Mouse (Mus musculus) cerebellum, postnatal 4 days (tissue): ENCODE measurements at regions not wholly inside any gene's neighbourhood (a gene's known extent, or its start where the extent isn't known, plus 50 kb on each side); places are given as distances from the start of the nearest gene placed in this dataset.

Source experiments
- DNase-seq, 2 experiments: peaks; one replicate each; pipeline ENCODE4 v3.0.0; 2022; ENCODE audit warnings: low spot score in 2 of 2, mixed read lengths in 1 of 2

DNA sequence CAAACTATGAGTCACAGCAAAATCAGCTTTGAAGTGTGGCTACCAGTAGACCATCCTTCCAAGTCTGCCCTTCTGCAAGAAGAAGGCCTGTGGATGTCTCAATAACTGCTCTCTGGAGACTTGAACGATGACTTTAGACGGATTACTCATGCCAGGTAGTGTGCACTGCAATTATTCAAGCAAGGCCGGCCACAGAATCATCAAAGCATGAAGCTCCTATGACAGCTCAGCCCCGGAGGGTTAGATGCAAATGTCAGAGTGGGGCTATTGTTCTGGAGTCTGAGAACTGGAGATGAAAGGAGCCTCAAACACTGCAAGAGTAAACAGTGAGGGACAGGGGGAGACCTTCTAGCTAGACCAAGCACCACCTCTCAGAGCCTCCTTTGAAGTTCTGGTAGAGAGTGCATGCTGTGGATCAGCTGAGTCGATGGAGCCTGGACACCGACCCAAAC lies 173.8 kb upstream of the Dmrta1 start:
- no peak for DNase-seq

DNA sequence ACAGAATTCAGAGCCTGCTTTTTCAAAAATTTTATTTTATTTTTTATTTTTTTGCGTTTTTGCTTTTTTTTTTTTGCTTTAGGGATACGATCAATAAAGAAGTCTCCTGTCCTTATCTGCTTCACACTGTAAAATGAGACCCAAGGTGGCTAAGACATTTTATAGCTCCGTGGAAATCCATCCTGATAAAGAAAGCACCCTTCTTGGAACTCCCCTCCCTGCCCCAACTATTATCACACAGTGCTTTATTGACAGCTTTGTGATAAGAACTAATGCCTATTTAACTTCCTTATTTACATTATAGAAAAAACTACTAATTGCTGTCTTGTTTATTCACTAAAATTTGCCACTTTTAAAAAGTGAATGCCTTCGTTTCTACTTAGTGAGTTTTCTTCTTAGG lies 179.0 kb upstream of the Dmrta1 start:
- no peak for DNase-seq

DNA sequence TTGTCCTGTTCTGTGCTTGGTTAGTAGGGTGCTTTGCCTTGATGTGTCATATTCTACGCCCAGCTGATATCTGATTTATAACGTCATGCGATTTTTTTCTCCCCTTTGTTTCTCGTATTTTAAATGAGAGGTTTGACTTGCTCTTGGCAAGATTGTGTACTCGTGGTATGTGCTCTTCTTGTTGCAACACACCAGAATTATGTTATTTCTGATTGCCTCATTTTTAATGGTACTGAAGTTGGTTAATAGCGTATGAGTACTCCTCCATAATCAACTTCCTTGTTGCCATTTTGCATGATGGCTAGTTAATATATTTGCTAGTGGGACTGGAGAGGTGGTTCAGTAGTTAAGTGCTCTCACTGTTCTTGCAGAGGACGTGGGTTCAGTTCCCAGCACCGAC lies 180.1 kb upstream of the Cdkn2b start:
- no peak for DNase-seq

DNA sequence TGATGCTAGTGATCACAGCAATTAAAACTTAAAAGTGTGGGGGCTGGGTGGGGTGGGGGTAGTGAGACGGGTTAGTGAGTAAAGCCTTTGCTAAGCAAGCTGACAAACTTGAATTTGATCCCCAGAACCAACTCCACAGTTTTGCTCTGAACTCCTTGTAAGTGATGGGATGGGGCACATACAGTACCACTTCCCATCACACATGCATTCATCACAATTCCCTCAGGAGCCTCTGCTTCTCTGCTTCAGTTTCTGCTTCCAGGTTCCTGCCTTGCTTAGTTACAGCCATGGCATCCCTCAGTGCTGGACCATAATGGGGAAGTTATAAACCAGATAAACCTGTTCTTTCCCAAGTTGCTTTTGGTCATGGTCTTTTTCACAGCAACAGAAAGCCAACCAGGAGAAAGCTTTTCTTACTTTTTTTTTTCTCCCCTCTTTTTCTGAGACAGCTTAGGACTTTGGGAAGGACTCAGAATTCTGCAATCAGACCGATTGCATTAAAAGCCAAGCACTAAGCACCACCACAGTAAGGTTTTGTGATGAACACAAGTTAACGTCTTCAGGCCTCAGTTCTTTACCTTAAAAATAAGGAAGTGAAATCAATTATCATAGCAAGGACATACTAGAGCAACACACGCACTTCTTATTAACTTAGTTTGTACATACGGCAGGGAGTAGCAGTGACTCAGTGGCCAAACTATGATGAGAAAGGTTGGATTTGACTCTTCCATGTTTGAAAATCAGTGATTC lies 176.8 kb upstream of the Cdkn2b start:
- no peak for DNase-seq

DNA sequence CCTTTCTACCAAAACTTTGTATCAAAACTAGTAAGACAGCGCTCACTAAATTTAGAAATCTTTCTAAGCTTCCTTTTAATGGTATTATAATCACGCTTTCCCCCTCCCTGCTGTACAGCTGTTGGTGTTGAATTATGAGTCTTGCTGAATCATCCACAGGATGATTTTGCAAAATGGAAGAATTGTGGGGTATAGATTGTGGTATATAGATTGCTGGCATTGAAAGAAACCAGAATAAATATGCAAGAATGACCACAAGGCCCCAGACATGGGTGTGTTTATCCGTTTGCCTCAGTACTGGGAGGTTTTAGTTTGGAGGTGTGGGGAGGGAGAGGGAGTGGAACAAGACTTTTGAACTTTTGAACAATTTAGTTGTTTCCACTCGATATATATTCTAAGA lies 176.1 kb upstream of the Cdkn2b start:
- DNase-seq, result no peak

DNA sequence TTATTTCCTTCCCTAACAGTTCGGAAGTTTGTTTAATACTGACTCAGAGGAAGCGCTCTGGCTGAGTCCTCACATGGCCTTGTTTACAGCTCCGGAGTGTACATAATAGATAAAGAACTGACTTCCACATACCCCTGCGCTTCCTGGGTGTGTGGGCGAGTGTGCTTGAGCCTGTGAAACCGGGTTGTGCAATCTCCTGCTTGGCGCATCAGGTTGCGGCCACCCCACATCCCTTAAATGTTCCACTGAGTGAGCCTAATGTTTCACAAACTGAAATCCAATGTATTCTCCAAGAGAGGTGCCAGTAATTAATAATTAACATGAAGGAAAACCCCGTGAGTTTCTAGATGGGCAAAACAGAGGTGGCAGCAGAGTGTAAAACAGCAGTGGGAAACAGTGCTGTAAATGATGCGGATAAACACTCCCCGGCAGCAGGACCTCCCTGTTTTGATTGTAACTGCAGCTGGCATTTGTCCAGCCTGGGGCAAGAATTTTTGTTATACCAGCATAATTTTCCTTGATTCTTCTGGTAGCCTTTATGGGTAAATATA lies 175.2 kb upstream of the Cdkn2b start:
- no peak for DNase-seq

DNA sequence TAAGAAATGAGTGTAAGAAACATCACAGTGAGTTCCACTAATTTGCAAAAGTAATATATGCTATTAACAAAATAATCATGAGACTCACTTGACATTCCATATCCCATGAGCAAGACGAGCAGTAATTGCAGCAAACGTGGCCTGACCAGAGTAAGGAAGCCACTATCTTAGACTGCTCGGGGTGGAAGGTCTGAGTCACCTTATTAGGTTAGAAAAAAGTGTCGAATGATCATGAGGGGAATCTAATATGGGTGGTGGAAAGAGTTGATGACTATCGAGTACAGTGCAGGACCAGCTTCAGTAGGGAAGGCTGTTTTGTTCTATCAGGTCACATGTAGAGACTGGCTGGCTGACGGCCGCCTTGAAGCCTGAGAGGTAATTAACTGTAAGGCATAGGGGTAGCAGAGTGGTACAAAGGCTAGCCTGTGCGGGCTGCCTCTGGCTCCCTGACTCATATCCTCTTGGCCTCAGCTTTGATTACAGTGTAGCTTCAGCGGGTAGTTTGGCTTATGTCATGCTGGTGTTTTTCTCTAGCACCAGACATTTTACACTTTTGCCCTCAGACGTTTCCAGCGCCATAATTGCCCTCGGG lies 167.9 kb upstream of the Cdkn2b start:
- no peak for DNase-seq

DNA sequence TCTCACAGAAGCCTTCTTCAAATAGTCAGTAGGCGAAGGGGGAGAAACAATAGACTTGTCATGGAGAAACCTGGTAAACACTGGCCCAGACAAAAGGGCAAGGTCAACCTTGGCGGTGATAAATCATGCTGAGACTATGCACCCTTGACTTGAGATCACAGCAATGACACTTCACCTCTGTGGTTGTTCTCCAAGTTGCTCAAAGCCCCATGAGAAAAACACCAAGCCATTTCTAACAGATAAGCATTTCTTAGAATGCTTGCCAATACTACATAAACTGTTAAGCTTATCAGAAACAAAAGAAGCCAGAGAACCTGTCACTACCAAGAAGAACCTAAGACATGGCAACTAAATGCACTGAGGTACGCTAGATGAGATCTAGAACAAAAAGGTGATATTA lies 165.0 kb upstream of the Cdkn2b start:
- DNase-seq, result no peak

DNA sequence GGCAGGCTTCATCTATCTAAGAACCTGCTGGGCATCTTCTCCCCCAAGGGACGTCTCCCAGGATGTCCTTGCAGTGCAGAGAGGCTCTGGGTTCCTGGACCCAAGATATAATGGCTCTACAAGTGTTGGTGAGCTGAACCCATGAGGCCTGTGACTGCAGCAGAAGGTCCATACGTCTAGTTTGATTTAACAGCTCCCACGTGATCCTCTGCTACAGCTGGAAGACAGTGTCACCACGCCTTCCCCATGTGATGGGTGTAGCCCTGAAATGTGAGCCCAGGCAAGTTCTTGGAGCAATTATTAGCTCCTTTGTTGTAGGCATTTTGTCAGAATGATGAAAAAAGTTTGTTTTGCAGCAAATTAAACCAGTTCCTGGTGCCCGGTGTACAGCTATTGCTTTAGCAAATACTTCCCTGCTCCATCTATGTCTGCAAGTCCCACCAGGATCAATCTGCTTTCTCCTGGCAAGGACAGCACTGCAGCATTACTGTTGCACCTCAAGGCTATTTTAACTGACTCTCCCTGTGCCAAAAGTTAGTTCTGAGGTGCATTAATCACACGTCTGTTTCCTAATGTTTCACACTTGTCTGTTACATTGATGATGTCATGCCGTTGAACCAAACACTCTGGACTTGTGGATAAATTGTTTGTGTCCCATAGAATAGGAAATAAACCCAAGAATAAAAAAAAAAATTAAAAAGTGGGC lies 164.2 kb upstream of the Cdkn2b start:
- no peak for DNase-seq

DNA sequence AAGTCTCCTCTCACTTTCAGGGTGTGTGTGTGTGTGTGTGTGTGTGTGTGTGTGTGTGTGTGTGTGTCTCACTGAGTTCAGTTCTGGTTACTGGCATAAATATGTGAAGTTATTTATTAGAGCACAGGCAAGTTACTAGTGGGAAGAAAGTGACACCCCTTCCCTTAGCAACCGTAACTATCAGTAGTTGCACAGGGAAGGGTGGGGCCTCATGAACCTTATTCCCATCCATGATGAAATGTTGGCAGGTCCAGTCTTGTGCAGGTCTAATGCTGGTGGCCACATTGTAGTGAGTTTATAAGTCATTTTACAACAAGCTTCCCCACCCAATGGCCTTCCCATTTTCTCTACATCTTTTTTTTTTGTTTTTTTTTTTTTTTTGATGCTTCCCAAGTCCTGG lies 160.6 kb upstream of the Cdkn2b start:
- no peak for DNase-seq

DNA sequence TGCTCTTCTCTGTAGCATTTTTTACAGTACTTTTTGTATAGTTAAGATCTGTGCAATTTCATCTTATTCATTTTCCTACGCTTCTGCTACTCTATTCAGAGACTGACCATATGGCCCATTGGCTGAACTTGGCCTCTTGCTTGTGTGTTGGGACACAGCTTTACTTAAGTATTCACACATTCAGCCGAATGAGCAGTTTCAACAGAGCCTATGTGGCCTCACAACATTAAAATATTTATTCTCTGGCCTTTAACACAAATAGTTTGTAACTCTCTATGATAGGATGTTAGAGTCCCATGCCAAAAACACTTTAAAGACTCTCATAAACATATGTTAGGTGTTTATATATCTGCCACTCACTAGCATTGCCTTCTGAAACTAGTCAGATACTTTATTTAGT lies 159.9 kb upstream of the Cdkn2b start:
- no peak for DNase-seq

DNA sequence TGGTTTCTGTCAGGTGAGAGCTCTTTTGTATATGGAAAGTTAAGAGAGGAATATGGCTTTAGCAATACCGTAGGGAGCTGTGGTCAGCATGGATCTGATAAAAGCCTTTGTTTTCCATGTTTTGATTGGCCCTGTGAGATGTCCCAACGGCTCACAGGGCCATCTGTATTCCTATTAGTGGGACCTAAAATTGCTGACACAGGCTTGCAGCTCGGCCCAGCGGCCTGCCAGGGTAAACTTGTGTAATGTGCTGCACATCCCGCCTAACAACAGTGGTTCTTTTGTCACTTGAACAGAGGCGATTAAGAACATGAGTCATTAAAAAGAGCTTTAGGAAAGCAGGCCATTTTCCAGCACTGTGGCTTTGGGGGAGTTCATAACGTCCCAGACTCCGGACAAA lies 159.0 kb upstream of the Cdkn2b start:
- DNase-seq, result no peak

DNA sequence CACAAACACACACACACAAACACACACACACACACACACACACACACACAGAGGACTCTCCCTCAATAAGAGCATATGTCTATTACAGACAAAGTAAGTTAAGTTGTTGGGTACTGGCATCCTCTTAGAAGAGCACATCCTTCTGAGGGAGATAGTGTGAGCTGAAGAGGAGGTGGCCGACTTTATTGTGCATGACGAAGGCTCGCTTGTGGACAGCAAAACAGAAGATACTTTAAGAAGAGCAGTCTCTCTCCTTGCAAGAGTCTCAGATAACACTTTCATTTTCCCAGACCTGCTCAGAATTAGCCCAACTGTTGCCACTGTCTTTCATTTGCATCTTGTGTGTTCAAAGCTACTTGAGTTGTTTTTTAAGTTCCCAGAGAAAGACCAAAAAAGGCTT lies 158.6 kb upstream of the Cdkn2b start:
- DNase-seq, result no peak

DNA sequence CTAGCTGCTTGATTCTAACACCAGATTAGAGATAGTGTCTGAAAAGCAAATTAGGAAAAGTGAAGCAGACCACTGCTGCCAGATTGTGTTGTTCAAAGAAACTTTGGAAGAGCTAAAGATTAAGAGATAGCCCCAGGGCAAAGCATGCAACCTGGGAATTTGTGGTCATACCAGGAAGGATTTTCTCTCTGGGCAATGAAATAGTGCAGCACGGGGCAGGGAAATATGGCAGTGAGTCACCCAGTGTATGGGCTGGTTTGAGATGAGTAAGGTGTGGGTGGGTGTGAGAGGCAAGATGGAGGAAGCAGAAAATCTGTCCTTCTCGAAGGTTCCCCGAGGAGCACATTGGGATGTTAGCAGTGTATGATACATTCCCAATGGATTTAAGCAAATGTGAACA lies 155.9 kb upstream of the Cdkn2b start:
- DNase-seq, result no peak

DNA sequence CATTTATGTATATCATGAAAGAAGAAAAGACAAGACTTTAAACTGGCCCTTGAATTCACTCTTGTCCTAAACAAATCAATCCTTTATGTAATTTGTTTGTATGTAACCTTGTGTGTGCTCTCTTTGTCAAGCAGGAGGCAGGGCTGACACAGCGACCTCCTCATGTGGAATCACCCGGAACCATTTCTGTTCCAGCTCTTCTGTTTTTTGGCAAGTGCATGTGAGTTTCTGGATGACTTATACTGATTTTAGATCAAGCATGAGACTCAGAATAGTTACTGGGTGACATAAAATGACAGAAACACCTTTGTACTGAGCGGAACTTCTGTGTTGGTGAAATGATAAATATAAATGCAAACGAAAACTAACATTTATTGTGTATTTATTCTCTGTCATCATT lies 152.3 kb upstream of the Cdkn2b start:
- no peak for DNase-seq

DNA sequence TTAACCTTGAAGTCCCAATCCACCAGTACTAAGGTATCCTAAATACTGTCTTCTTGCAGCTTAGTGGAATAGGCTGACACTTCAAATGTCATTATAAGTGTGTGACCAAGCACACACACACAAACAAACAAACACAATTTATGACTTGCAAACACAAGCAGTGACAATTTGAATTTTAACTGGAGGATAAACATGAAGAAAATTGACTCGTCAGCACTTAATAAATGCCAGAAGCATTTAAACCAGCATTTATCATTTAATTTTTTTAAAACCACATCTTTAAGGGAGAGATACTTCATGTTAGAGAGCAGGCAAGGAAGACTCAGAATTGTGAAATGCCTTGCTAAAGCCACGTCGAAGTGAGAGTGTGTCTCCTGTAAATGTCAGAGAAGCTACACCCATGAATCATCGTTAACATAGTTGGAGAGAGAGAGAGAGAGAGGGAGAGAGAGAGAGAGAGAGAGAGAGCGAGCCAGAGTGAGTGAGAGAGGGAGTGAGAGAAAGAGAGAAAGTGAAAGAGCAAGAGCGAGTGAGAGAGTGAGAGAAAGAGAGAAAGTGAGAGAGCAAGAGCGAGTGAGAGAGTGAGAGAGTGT lies 149.4 kb upstream of the Cdkn2b start:
- no peak for DNase-seq

DNA sequence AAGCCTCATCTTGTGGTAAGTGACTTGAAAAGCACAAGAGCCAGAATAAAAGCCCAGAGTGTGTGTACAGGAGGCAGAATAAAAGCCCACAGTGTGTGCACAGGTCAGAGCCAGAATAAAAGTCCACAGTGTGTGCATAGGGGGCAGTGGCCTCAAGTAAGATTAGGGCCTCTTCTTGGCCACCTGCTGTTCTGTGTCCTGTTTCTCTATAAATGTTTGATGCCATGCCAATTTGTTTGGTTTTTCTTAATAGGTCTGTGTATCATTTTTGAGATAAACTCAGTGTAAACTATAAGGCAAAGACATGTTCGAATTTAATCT lies 148.5 kb upstream of the Cdkn2b start:
- DNase-seq, result no peak

DNA sequence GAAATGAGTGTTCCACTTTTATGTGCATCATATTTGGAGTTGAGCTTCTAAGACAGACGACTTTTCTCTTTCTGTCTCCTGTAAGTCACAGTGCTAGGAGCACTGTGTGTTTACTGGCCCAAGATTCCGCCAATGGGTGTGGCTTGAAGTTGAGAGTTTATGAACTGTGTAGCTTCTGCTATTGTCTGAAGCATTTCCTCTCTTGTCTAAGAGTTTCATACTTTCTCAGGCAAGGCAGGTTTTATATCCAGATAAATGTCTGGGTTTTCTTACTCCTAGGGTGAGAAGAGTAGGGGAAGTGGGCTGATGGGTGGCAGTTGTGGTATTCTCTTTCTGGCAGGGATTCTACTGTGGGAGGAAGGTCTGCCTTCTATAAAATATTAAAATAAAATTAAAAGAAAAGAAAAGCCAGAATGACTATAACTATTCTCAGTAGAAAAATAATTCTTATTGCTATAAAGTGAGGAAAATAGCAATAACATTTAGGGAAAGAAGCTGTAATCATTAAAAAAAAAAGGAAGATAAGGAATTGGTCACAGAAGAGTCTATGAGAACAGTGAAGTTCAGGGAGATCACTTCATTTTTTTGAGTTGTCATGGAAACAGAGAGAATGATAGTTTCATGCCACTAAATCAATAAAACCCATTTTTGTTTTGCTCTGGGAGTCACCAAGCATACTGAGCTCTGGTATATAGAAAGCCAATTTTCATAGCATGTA lies 147.9 kb upstream of the Cdkn2b start:
- no peak for DNase-seq

DNA sequence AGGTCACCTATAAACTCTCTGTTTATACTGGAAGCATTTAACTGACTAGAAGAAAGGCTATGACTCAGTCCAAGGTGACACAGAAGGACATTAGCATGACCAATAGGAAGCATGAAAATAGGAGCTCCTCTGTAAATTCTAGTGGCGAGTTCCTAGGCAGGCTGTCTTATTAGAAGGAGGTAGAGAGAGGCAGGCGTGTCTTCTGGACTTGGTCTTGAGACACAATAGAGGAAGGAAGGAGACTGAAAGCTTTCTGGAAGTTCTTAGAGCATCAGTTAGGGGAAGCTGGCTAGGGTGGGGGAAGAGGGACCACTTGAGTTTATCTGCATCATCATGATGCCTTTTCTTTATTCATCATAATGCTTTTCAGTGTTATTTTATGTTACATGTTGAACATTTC lies 147.0 kb upstream of the Cdkn2b start:
- no peak for DNase-seq

DNA sequence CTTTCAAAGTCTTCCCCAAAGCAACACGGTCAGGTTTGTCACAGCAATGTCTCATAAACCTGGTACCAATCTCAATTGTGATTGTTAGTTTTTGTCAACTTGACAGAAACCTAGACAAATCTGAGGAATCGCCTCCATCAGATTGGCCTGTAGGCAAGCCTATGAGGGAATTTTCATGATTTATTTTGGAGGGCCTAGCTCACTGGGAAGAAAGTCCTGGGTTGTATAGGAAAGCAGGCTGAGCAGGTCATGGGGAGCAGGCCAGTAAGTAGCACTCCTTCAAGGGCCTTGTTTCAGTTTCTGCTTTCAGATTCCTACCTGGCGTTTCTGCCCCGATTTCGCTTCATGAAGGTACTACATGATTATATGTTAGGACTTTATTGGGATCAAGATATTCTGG lies 144.1 kb upstream of the Cdkn2b start:
- no peak for DNase-seq

DNA sequence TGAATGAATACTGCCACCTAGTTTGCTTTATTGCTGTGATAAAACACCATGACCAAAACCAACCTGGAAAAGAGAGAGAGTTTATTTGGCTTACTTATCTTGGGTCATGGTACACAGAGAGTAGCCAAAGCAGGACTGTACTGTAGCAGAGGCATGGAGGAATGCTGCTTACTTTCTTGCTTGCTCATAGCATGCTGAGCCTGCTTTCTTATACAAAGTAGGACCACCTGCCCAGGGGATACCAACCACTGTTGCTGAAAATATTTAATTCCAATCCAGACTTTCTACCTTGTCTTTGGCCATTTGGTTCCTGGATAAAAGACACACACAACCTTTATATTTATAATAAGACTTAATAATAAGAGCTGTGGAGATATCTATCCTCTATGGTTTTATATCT lies 142.2 kb upstream of the Cdkn2b start:
- DNase-seq, result no peak

DNA sequence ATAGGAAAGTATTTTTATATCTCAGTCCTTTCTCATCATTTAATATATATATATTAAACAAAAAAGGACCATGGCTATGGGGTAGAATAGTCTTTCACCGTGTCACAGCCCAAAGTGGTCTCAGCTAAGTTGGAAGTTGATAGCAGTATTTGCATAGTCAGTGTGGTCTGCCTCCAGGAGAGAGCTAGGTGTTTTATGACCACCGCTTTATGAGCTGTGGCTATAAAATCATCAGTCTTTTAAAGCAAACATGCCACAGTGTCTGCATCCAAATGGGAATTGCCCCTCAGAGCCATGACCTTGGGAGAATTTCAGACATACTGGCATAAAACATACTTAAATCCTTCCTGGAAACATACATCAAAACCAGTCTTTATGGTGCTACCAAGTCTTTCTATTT lies 140.9 kb upstream of the Cdkn2b start:
- DNase-seq, result no peak
